Mouse (Mus musculus) liver, embryonic 12.5 days (tissue): ENCODE results near the gene Unc45b. TPM values are rescaled to one million over a fixed set of nuclear protein-coding genes. Genes with fewer than 3 reads are reported as not detected.
"Not testable (repeated sequence)": the region's sequence is repeated elsewhere in the genome, so short reads cannot be mapped to it uniquely, and the experiment has no call there.

Experiments
- ATAC-seq: fragments of 200-750 bp; cut with Nextera tagmentation; 2 replicates; pipeline ENCODE4 v1.8.0; 2017; ENCODE audit warnings: moderate number of reproducible peaks, mild to moderate bottlenecking, moderate library complexity
- H3K27ac ChIP-seq: fragments of 300-500 bp; sonication (generic); 2 replicates; pipeline ENCODE4 v1.5.1; 2016; ENCODE audit warnings: mild to moderate bottlenecking
- H3K27me3 ChIP-seq: fragments of 300-500 bp; sonication (generic); replicated peaks from 2 replicates; pipeline ENCODE4 v1.6.1; 2016; ENCODE audit warnings: mild to moderate bottlenecking, moderate library complexity
- H3K36me3 ChIP-seq: fragments of 300-500 bp; sonication (generic); 2 replicates; pipeline ENCODE4 v1.6.1; 2016; ENCODE audit warnings: mild to moderate bottlenecking, moderate library complexity
- H3K4me1 ChIP-seq: fragments of 300-500 bp; sonication (generic); 2 replicates; pipeline ENCODE4 v1.6.1; 2016
- H3K4me2 ChIP-seq: fragments of 300-500 bp; sonication (generic); 2 replicates; pipeline ENCODE4 v1.6.1; 2016; ENCODE audit warnings: mild to moderate bottlenecking, moderate library complexity
- H3K4me3 ChIP-seq: fragments of 300-500 bp; sonication (generic); 2 replicates; pipeline ENCODE4 v1.5.1; 2016; ENCODE audit warnings: mild to moderate bottlenecking, moderate library complexity
- H3K9ac ChIP-seq: fragments of 300-500 bp; sonication (generic); 2 replicates; pipeline ENCODE4 v1.6.1; 2016; ENCODE audit warnings: mild to moderate bottlenecking, moderate library complexity
- H3K9me3 ChIP-seq: fragments of 300-500 bp; sonication (generic); replicated peaks from 2 replicates; pipeline ENCODE4 v1.6.1; 2016; ENCODE audit warnings: mild to moderate bottlenecking, moderate library complexity
- WGBS: fragments of 180-500 bp; shearing (Covaris S2); methylation state at CpG from one replicate; pipeline ENCODE4 v1.1.7; 2016; ENCODE audit not compliant: insufficient replicate concordance; 5-methylcytosine and 5-hydroxymethylcytosine counted together
- microRNA-seq: library from miRNA; unstranded; fragments of <30 nt; microRNA quantifications from one replicate; pipeline ENCODE4, GENCODE M21; 2017
- polyA plus RNA-seq: library from polyadenylated mRNA; unstranded; fragments of >200 nt; fragmentation: Nextera tagmentation; extraction: Ambion mirVana; gene quantifications from 2 replicates; pipeline ENCODE4 v1.2.1, GENCODE M21; 2016

The Unc45b gene
- polyA plus RNA-seq, 1 experiment from 2014 or later: 1.1 TPM

GRCm38 (mm10) chr11:82983193-82983592, 72.8 kb downstream of the Unc45b start:
- Histone ChIP-seq H3K4me3 (no peak overlapping the region), H3K9ac (no peak overlapping the region), H3K9me3 (no peaks in the 10 kb centered on the region), H3K4me2 (no peak overlapping the region), H3K36me3 (peaks cover 49% of the 10 kb centered on the region), H3K27ac (no peak overlapping the region), H3K27me3 (no peaks in the 10 kb centered on the region), H3K4me1 (no peaks in the 10 kb centered on the region)
- WGBS: 83% methylated on average over 17 of the region's 17 CpGs
- ATAC-seq: no peak

GRCm38 (mm10) chr11:82987621-82988020, 77.3 kb downstream of the Unc45b start:
- H3K27me3 ChIP-seq: no peaks in the 10 kb centered on the region
- H3K27ac ChIP-seq: no peak overlapping the region
- no peak overlapping the region for H3K9ac ChIP-seq
- H3K4me1 ChIP-seq: peaks cover 27% of the 10 kb centered on the region
- H3K9me3 ChIP-seq: no peaks in the 10 kb centered on the region
- H3K36me3 ChIP-seq: peaks cover 19% of the 10 kb centered on the region
- no peak overlapping the region for H3K4me3 ChIP-seq
- H3K4me2 ChIP-seq: no peak overlapping the region
- no peak for ATAC-seq
- 63% methylated on average over 6 of the region's 6 CpGs for WGBS

GRCm38 (mm10) chr11:82989357-82989756, 79.0 kb downstream of the Unc45b start:
- no peaks in the 10 kb centered on the region for H3K9me3 ChIP-seq
- WGBS: 45% methylated on average over 12 of the region's 12 CpGs
- H3K4me2 ChIP-seq: peak overlapping the region; percentile 75
- 0 out of 2 replicates have a peak overlapping the region, but pooled peaks have one; percentile 12 for H3K9ac ChIP-seq
- no peak overlapping the region for H3K27ac ChIP-seq
- no peaks in the 10 kb centered on the region for H3K27me3 ChIP-seq
- H3K4me1 ChIP-seq: peaks cover 27% of the 10 kb centered on the region
- ATAC-seq: no peak
- peaks cover 14% of the 10 kb centered on the region for H3K36me3 ChIP-seq
- peak overlapping the region; percentile 59; the same call in 1 of the 2 replicates for H3K4me3 ChIP-seq

- Histone ChIP-seq H3K4me3 (peak overlapping the region; percentile 59), H3K4me2 (peak overlapping the region; percentile 75), H3K27ac (peak overlapping the region; percentile 69; the same call in 1 of the 2 replicates), H3K9ac (peak overlapping the region; percentile 57), H3K4me1 (peaks cover 27% of the 10 kb centered on the region)
- peak; percentile 68 for ATAC-seq
- not testable (repeated sequence) for H3K27me3 ChIP-seq, H3K36me3 ChIP-seq, H3K9me3 ChIP-seq
- 12% methylated on average over 19 of the region's 19 CpGs for WGBS
Observed at GRCm38 (mm10) chr11:82990612-82991385, 80.4 kb downstream of the Unc45b start.

GRCm38 (mm10) chr11:82991469-82992166, 81.3 kb downstream of the Unc45b start, which contains the start of gene Slfn9:
TSS of gene Slfn9 (minus strand) at chr11:82991830.
- H3K36me3 ChIP-seq: no peaks in the 10 kb centered on the region
- H3K4me3 ChIP-seq: peak within 1 kb of the TSS; percentile 59
- H3K9ac ChIP-seq: peak within 1 kb of the TSS; percentile 57
- ATAC-seq: no peak
- H3K27ac ChIP-seq: peak within 1 kb of the TSS; percentile 69
- H3K9me3 ChIP-seq: no peaks in the 10 kb centered on the region
- peaks cover 27% of the 10 kb centered on the region for H3K4me1 ChIP-seq
- H3K4me2 ChIP-seq: peak within 1 kb of the TSS; percentile 75
- WGBS: 1% methylated on average over 14 of the region's 14 CpGs
- no peaks in the 10 kb centered on the region for H3K27me3 ChIP-seq

Small RNAs within 50 kb of the gene (microRNA-seq; reads per million reads assigned to microRNA genes)
- gene Mir7679: not detected

Other genes with a start within 250 kb of the Unc45b start
- 0.19 and 0.47 TPM in 2 replicates for gene Cct6b, start 146.2 kb upstream of the Unc45b start, polyA plus RNA-seq
- gene Zfp830, start 146.2 kb upstream of the Unc45b start, polyA plus RNA-seq: 24.9 and 26.4 TPM in 2 replicates
- 19.7 and 19.8 TPM in 2 replicates for gene Lig3, start 129.4 kb upstream of the Unc45b start, polyA plus RNA-seq
- gene Rffl, start 39.3 kb upstream of the Unc45b start, polyA plus RNA-seq: 28.1 and 28.8 TPM in 2 replicates
- gene Rad51d, start 19.9 kb upstream of the Unc45b start, polyA plus RNA-seq: 8.6 and 10.0 TPM in 2 replicates
- 0.08 and 0.19 TPM in 2 replicates for gene Fndc8, start 18.4 kb upstream of the Unc45b start, polyA plus RNA-seq
- 30.6 and 30.7 TPM in 2 replicates for gene Nle1, start 2.1 kb upstream of the Unc45b start, polyA plus RNA-seq
- 0.83 and 0.92 TPM in 2 replicates for gene Slfn5, start 40.8 kb downstream of the Unc45b start, polyA plus RNA-seq
- gene Slfn9, start 81.3 kb downstream of the Unc45b start, polyA plus RNA-seq: 7.6 and 8.3 TPM in 2 replicates
- gene Slfn8, start 110.3 kb downstream of the Unc45b start, polyA plus RNA-seq: 0.38 and 0.72 TPM in 2 replicates
- 3.5 and 3.6 TPM in 2 replicates for gene Slfn2, start 154.6 kb downstream of the Unc45b start, polyA plus RNA-seq
- gene Slfn1, start 206.3 kb downstream of the Unc45b start, polyA plus RNA-seq: 0.08 and 0.13 TPM in 2 replicates